Comparison of ENCODE assay signal across 8 mouse cellular contexts in genomic region chr16:28752638-28753118, GRCm38 (mm10). TPM values are rescaled to one million over a fixed set of nuclear protein-coding genes. Genes with fewer than 3 reads are reported as not detected.
DNase-seq lines count a peak whose midpoint lies in the region; ATAC-seq and TF ChIP-seq lines count a peak whose summit lies in the region.

Fgf12 (minus strand) TSS chr16:28753068.

- H3K27me3 ChIP-seq in intestine, embryonic 16.5 days (replicated peaks; ENCODE audit: control insufficient read depth, insufficient read depth, low read length) = no peaks in the 10 kb centered on the region; the same call in 1 of the 2 replicates
- H3K27me3 ChIP-seq in liver, postnatal 0 days (ENCODE audit: insufficient read depth, low read length) = peaks cover 10% of the 10 kb centered on the region

- DNase-seq in adrenal gland, adult 2 months = peak; percentile 1
- no peak for DNase-seq in adrenal gland, postnatal 4 days (ENCODE audit: low spot score in 2 of 2)
- DNase-seq in frontal cortex, adult 2 months (ENCODE audit: extremely low spot score in 1 of 2, low spot score in 1 of 2) = peak in 1 of 2 experiments; percentile 45
- no peak for DNase-seq in liver, postnatal 0 days
- no peak for DNase-seq in gastrocnemius, postnatal 25 days

- no peaks in the 10 kb centered on the region for H3K36me3 ChIP-seq in intestine, embryonic 16.5 days (ENCODE audit: control insufficient read depth, insufficient read depth, low read length)
- H3K36me3 ChIP-seq in liver, postnatal 0 days (replicated peaks; ENCODE audit: insufficient read depth, low read length) = no peaks in the 10 kb centered on the region

- TF ChIP-seq EP300 in liver, postnatal 0 days (IDR thresholded peaks at IDR 0.05; ENCODE audit: low read depth) = no peak

- H3K9ac ChIP-seq in intestine, embryonic 16.5 days (ENCODE audit: low read depth, low read length) = peak within 1 kb of the TSS; percentile 37; the same call in 1 of the 2 replicates
- H3K9ac ChIP-seq in liver, postnatal 0 days (replicated peaks) = no peak within 1 kb of the TSS

- H3K4me2 ChIP-seq in intestine, embryonic 16.5 days (ENCODE audit: low read depth, low read length) = peak within 1 kb of the TSS; percentile 56
- peak within 1 kb of the TSS; percentile 13 for H3K4me2 ChIP-seq in liver, postnatal 0 days (ENCODE audit: low read depth, low read length)

- H3K4me3 ChIP-seq in intestine, embryonic 16.5 days (ENCODE audit: low read length) = peak within 1 kb of the TSS; percentile 37
- H3K4me3 ChIP-seq in liver, postnatal 0 days (ENCODE audit: low read depth, low read length) = no peak within 1 kb of the TSS

- peaks cover 4% of the 10 kb centered on the region; the same call in 1 of the 2 replicates for H3K4me1 ChIP-seq in intestine, embryonic 16.5 days (ENCODE audit: control insufficient read depth, insufficient read depth, low read length)
- H3K4me1 ChIP-seq in liver, postnatal 0 days (ENCODE audit: insufficient read depth) = no peaks in the 10 kb centered on the region

- H3K27ac ChIP-seq in intestine, embryonic 16.5 days (ENCODE audit: low read length) = no peak within 1 kb of the TSS
- H3K27ac ChIP-seq in liver, postnatal 0 days (ENCODE audit: low read depth) = no peak within 1 kb of the TSS

- 2% methylated on average over 16 of the region's 16 CpGs for WGBS in intestine, embryonic 16.5 days
- 4% methylated on average over 16 of the region's 16 CpGs for WGBS in liver, postnatal 0 days (ENCODE audit: insufficient replicate concordance)

- H3K9me3 ChIP-seq in intestine, embryonic 16.5 days (ENCODE audit: control insufficient read depth, low read length) = no peaks in the 10 kb centered on the region
- no peaks in the 10 kb centered on the region for H3K9me3 ChIP-seq in liver, postnatal 0 days (ENCODE audit: low read length)

- no peak for TF ChIP-seq CTCF in liver, postnatal 0 days (IDR thresholded peaks at IDR 0.05; ENCODE audit: low read depth)

- ATAC-seq in cerebellum, adult (ENCODE audit: insufficient number of reproducible peaks, low FRiP score, low TSS enrichment) = peak; percentile 72
- no peak; the same call in 1 of the 2 replicates for ATAC-seq in intestine, embryonic 16.5 days
- no peak for ATAC-seq in liver, postnatal 0 days
- no peak for ATAC-seq in erythroid progenitor cell, adult 5-6 weeks (replicated peaks; ENCODE audit: low FRiP score, poor library complexity, severe bottlenecking)

RNA-seq across cellular contexts. Expression of gene Fgf12, which starts in this region (rescaled TPM):
- total RNA-seq in adrenal gland, adult 2 months (2021) = 1 to 10 TPM; 2.6 to 3.6 TPM
- polyA plus RNA-seq in adrenal gland, adult 2 months (2012; rRNA removed) = 0.41 and 1.1 TPM in 2 replicates
- 10 to 100 TPM in 1 of 2 experiments, 1 to 10 TPM in 1; 10.0 to 10.3 TPM for total RNA-seq in adrenal gland, postnatal 4 days (2021)
- 145 and 156 TPM in 2 replicates for polyA plus RNA-seq in frontal cortex, adult 2 months (2012; rRNA removed)
- 0.47 and 1.1 TPM in 2 replicates for polyA plus RNA-seq in intestine, embryonic 16.5 days (2015; fragmentation: Nextera tagmentation; extraction: Ambion mirVana)
- 0.04 and 0.28 TPM in 2 replicates for polyA plus RNA-seq in liver, postnatal 0 days (2015; fragmentation: Nextera tagmentation; extraction: Ambion mirVana)
- not detected in 2 replicates for total RNA-seq in erythroid progenitor cell, adult 5-6 weeks (2015; ENCODE audit: low replicate concordance)
- not detected in 2 replicates for total RNA-seq in erythroid progenitor cell, adult 5-6 weeks (2017; ENCODE audit: low replicate concordance)
- total RNA-seq in gastrocnemius, postnatal 25 days (2021) = under 1 TPM in 1 of 2 experiments, not detected in 1; 0.48 TPM

Comparison
In these comparisons a context has a peak if more than half of its experiments do, and no peak if none do; other contexts are left out.
1. RNA of gene Fgf12 (polyA plus RNA-seq): 145 to 156 TPM in frontal cortex, adult 2 months; 0.41 to 1.1 TPM in adrenal gland, adult 2 months, 0.47 to 1.1 TPM in intestine, embryonic 16.5 days and 0.04 to 0.28 TPM in liver, postnatal 0 days; every median in the first group is over 10 times any median in the second.